Mouse (Mus musculus) Muller cell, postnatal 12 days (primary cell): Measurements from ENCODE around the gene Syce3.

Source experiments
- DNase-seq: peaks from one replicate; pipeline ENCODE4 v3.0.0-alpha.2; 2015; ENCODE audit errors: inconsistent ontology term

Syce3 gene

GRCm38 (mm10) chr15:89421938-89422337, 11.6 kb upstream of the Syce3 start:
- no peak for DNase-seq

- DNase-seq = peak; percentile 7
Observed at GRCm38 (mm10) chr15:89415282-89415681, 5.0 kb upstream of the Syce3 start.

GRCm38 (mm10) chr15:89406691-89407090, 3.6 kb downstream of the Syce3 start:
- DNase-seq = no peak

- DNase-seq = no peak
Observed at GRCm38 (mm10) chr15:89404831-89405623, 5.3 kb downstream of the Syce3 start.

- no peak for DNase-seq
Observed at GRCm38 (mm10) chr15:89402471-89402870, 7.8 kb downstream of the Syce3 start.

- no peak for DNase-seq
Observed at GRCm38 (mm10) chr15:89399716-89400115, 10.6 kb downstream of the Syce3 start.

GRCm38 (mm10) chr15:89398146-89398545, 12.2 kb downstream of the Syce3 start:
- no peak for DNase-seq

- DNase-seq = no peak
Observed at GRCm38 (mm10) chr15:89396883-89397282, 13.4 kb downstream of the Syce3 start.

- no peak for DNase-seq
Observed at GRCm38 (mm10) chr15:89390081-89390480, 20.2 kb downstream of the Syce3 start.

- DNase-seq = no peak
Observed at GRCm38 (mm10) chr15:89387127-89387526, 23.2 kb downstream of the Syce3 start.

GRCm38 (mm10) chr15:89384617-89385016, 25.7 kb downstream of the Syce3 start, which contains the start of gene Klhdc7b:
TSS of gene Klhdc7b (plus strand) at chr15:89384917.
- DNase-seq = no peak

GRCm38 (mm10) chr15:89379429-89379828, 30.9 kb downstream of the Syce3 start:
- DNase-seq = no peak

- peak; percentile 39 for DNase-seq
Observed at GRCm38 (mm10) chr15:89378831-89379401, 31.4 kb downstream of the Syce3 start, which contains the start of gene Odf3b. TSS of gene Odf3b (minus strand) at chr15:89379282.

- DNase-seq = no peak
Observed at GRCm38 (mm10) chr15:89377938-89378828, 32.1 kb downstream of the Syce3 start.

GRCm38 (mm10) chr15:89377362-89377761, 32.9 kb downstream of the Syce3 start:
- no peak for DNase-seq

- no peak for DNase-seq
Observed at GRCm38 (mm10) chr15:89376957-89377356, 33.3 kb downstream of the Syce3 start, which contains the start of gene Tymp. TSS of gene Tymp (minus strand) at chr15:89377039.

GRCm38 (mm10) chr15:89376040-89376439, 34.3 kb downstream of the Syce3 start:
- DNase-seq = no peak

- DNase-seq = no peak
Observed at GRCm38 (mm10) chr15:89374801-89375534, 35.3 kb downstream of the Syce3 start.

GRCm38 (mm10) chr15:89374340-89374739, 36.0 kb downstream of the Syce3 start:
- DNase-seq = no peak

GRCm38 (mm10) chr15:89373762-89374248, 36.5 kb downstream of the Syce3 start, which contains the start of gene Sco2:
TSS of gene Sco2 (minus strand) at chr15:89373846.
- peak; percentile 93 for DNase-seq
